Mouse (Mus musculus): ENCODE measurements around the gene Emsy.

DNA sequence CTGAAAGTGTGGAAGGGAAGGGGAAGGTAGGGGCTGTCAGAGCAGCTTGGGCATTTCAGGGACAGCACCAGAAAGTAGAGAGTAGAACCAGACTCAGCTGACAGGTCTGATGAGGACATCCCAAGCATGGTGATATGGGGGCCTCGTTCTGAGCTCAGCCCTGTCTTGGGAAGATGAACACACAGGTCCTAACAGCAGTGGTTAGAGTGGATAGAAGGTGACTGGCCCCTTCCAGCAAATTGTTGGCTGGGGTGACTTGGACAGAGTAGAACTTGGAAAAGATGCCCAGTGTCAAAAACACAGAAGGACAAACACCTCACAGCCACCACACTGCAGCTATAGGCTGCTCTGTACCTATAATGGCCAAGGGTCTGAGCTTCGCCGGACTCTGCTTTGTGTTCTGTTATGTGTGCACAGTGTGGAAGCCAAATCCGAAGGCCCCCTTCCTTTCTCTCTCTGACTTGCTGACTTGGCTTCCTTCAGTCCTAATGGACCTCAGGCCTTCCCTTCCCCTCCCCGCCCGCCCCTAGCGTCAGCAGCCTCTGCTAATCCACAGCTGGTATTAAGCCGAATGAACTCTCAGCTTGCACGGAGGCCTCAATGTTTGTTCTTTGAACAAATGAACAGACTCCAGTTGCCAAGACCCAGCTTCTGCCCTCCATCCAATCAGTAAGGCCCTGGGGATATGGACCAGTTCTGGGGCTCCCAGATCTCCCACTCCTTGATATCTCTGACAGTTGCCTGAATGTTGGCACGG, 119.2 kb downstream of the Emsy start:
- TF ChIP-seq CTCF (IDR thresholded peaks at IDR 0.05; ENCODE audit: extremely low read depth, insufficient read depth, insufficient read length, insufficient replicate concordance), result no peak
- no peak for TF ChIP-seq POLR2A (IDR thresholded peaks at IDR 0.05; ENCODE audit: low read depth, low read length)

Data from spleen, adult 2 months (tissue).